Mouse (Mus musculus) MEL (cell line): ENCODE measurements at regions not wholly inside any gene's neighbourhood (a gene's known extent, or its start where the extent isn't known, plus 50 kb on each side); places are given as distances from the start of the nearest gene placed in this dataset.

Experiments used
- DNase-seq: peaks from one replicate; pipeline ENCODE4 v3.0.0; 2011; ENCODE audit warnings: low read depth, low spot score
- H3K27ac ChIP-seq: 2 replicates; pipeline ENCODE4 v1.5.1; 2012; ENCODE audit warnings: low read depth, mild to moderate bottlenecking, control low read depth, low read length, moderate library complexity; ENCODE audit not compliant: control insufficient read depth
- H3K27me3 ChIP-seq, 2 experiments: fragments of 150-350 bp in 1 of 2; sonication (generic) in 1 of 2; 2 replicates each; pipeline ENCODE4 v1.6.1; 2012; ENCODE audit warnings: low read length in 2 of 2, mild to moderate bottlenecking in 2 of 2, improper control_type of control experiment in 1 of 2, moderate library complexity in 1 of 2; ENCODE audit not compliant: insufficient read depth in 2 of 2, control insufficient read depth in 1 of 2
- H3K36me3 ChIP-seq, 2 experiments: 2 replicates each; pipeline ENCODE4 v1.6.1; 2012 to 2014; ENCODE audit warnings: low read length in 2 of 2, improper control_type of control experiment in 1 of 2, inconsistent platforms in 1 of 2, mild to moderate bottlenecking in 1 of 2; ENCODE audit not compliant: insufficient read depth in 2 of 2, control insufficient read depth in 1 of 2
- H3K4me1 ChIP-seq, 2 experiments: fragments of 150-350 bp in 1 of 2; sonication (generic) in 1 of 2; 2 replicates each; pipeline ENCODE4 v1.6.1; 2012; ENCODE audit warnings: low read length in 2 of 2, improper control_type of control experiment in 1 of 2, mild to moderate bottlenecking in 1 of 2; ENCODE audit not compliant: insufficient read depth in 2 of 2, control insufficient read depth in 1 of 2
- H3K4me3 ChIP-seq, 2 experiments: fragments of 150-350 bp in 1 of 2; sonication (generic) in 1 of 2; 2 replicates each; pipeline ENCODE4 v1.5.1; 2012; ENCODE audit warnings: low read depth in 2 of 2, low read length in 2 of 2, mild to moderate bottlenecking in 2 of 2, moderate library complexity in 2 of 2, control low read depth in 1 of 2, improper control_type of control experiment in 1 of 2; ENCODE audit not compliant: control insufficient read depth in 1 of 2, insufficient read depth in 1 of 2
- H3K79me2 ChIP-seq: 2 replicates; pipeline ENCODE4 v1.6.1; 2012; ENCODE audit warnings: mild to moderate bottlenecking, low read length, moderate library complexity; ENCODE audit not compliant: control insufficient read depth, poor library complexity, insufficient read depth
- H3K9ac ChIP-seq: 2 replicates; pipeline ENCODE4 v1.6.1; 2012; ENCODE audit warnings: low read depth, mild to moderate bottlenecking, control low read depth, low read length, moderate library complexity; ENCODE audit not compliant: control insufficient read depth, poor library complexity, severe bottlenecking
- H3K9me3 ChIP-seq: fragments of 150-350 bp; sonication (generic); replicated peaks from 2 replicates; pipeline ENCODE4 v1.6.1; 2012; ENCODE audit warnings: mild to moderate bottlenecking, low read length, improper control_type of control experiment, moderate library complexity; ENCODE audit not compliant: insufficient read depth
- BHLHE40 ChIP-seq: IDR thresholded peaks from 2 replicates; pipeline ENCODE4 v1.6.1; 2012; ENCODE audit warnings: low read depth, mild to moderate bottlenecking, inconsistent platforms, low read length, improper control_type of control experiment, borderline replicate concordance
- CHD2 ChIP-seq: IDR thresholded peaks from 2 replicates; pipeline ENCODE4 v1.6.1; 2011; ENCODE audit warnings: low read length, improper control_type of control experiment
- CTCF ChIP-seq, 3 experiments: IDR thresholded peaks in 2 of 3; conservative IDR thresholded peaks in 1 of 3; 2 replicates each; pipeline ENCODE4 v1.5.1; 2011 to 2012; ENCODE audit warnings: low read length in 3 of 3, low read depth in 2 of 3, mild to moderate bottlenecking in 2 of 3, improper control_type of control experiment in 1 of 3, inconsistent platforms in 1 of 3, mixed read lengths in 1 of 3, moderate library complexity in 1 of 3; ENCODE audit not compliant: control insufficient read depth in 1 of 3, insufficient read depth in 1 of 3, poor library complexity in 1 of 3, severe bottlenecking in 1 of 3
- ETS1 ChIP-seq: IDR thresholded peaks from 2 replicates; pipeline ENCODE4 v1.6.1; 2012; ENCODE audit warnings: low read depth, mild to moderate bottlenecking, inconsistent platforms, low read length, improper control_type of control experiment, moderate library complexity
- GABPA ChIP-seq: IDR thresholded peaks from 2 replicates; pipeline ENCODE4 v1.6.1; 2012; ENCODE audit warnings: low read depth, mild to moderate bottlenecking, inconsistent platforms, low read length, improper control_type of control experiment, moderate library complexity
- KAT2A ChIP-seq: conservative IDR thresholded peaks from 2 replicates; pipeline ENCODE4 v1.6.1; 2012; ENCODE audit warnings: low read depth, low read length, improper control_type of control experiment, inconsistent platforms
- MAFK ChIP-seq: IDR thresholded peaks from 2 replicates; pipeline ENCODE4 v1.6.1; 2011; ENCODE audit warnings: low read depth, mild to moderate bottlenecking, low read length, improper control_type of control experiment, borderline replicate concordance
- MYB ChIP-seq: IDR thresholded peaks from 2 replicates; pipeline ENCODE4 v1.6.1; 2011; ENCODE audit warnings: mild to moderate bottlenecking, low read depth, low read length, improper control_type of control experiment
- MYC ChIP-seq: IDR thresholded peaks from 2 replicates; pipeline ENCODE4 v1.6.1; 2011; ENCODE audit warnings: low read depth, mild to moderate bottlenecking, low read length, improper control_type of control experiment, moderate library complexity
- POLR2A ChIP-seq, 2 experiments: IDR thresholded peaks; 2 replicates each; pipeline ENCODE4 v1.6.1; 2011 to 2012; ENCODE audit warnings: low read length in 2 of 2, mild to moderate bottlenecking in 2 of 2, control low read depth in 1 of 2, improper control_type of control experiment in 1 of 2, low read depth in 1 of 2, moderate library complexity in 1 of 2; ENCODE audit not compliant: control insufficient read depth in 1 of 2, insufficient read depth in 1 of 2, poor library complexity in 1 of 2
- RAD21 ChIP-seq: IDR thresholded peaks from 2 replicates; pipeline ENCODE4 v1.6.1; 2011; ENCODE audit warnings: mild to moderate bottlenecking, low read depth, low read length, improper control_type of control experiment
- TAL1 ChIP-seq: IDR thresholded peaks from 2 replicates; pipeline ENCODE4 v1.6.1; 2012; ENCODE audit warnings: mild to moderate bottlenecking, inconsistent platforms, low read length, moderate library complexity, mixed read lengths
- TBP ChIP-seq: IDR thresholded peaks from 2 replicates; pipeline ENCODE4 v1.8.0; 2011; ENCODE audit warnings: low read depth, low read length, improper control_type of control experiment
- TCF12 ChIP-seq: IDR thresholded peaks from 2 replicates; pipeline ENCODE4 v1.6.1; 2014; ENCODE audit warnings: low read depth, mild to moderate bottlenecking, inconsistent platforms, low read length, improper control_type of control experiment, moderate library complexity
- USF2 ChIP-seq, 2 experiments: IDR thresholded peaks; 2 replicates each; pipeline ENCODE4 v1.6.1; 2011 to 2012; ENCODE audit warnings: improper control_type of control experiment in 2 of 2, low read length in 2 of 2, borderline replicate concordance in 1 of 2, inconsistent platforms in 1 of 2, low read depth in 1 of 2, mild to moderate bottlenecking in 1 of 2; ENCODE audit not compliant: insufficient read depth in 1 of 2
- ZC3H11A ChIP-seq: IDR thresholded peaks from 2 replicates; pipeline ENCODE4 v1.6.1; 2012; ENCODE audit warnings: low read depth, mild to moderate bottlenecking, inconsistent platforms, low read length, improper control_type of control experiment
- ZKSCAN1 ChIP-seq: IDR thresholded peaks from 2 replicates; pipeline ENCODE4 v1.6.1; 2012; ENCODE audit warnings: low read depth, mild to moderate bottlenecking, inconsistent platforms, low read length, improper control_type of control experiment, moderate library complexity
- ZMIZ1 ChIP-seq: IDR thresholded peaks from 2 replicates; pipeline ENCODE4 v1.6.1; 2012; ENCODE audit warnings: low read depth, mild to moderate bottlenecking, inconsistent platforms, low read length, improper control_type of control experiment, moderate library complexity

GRCm38 (mm10) chr10:103863909-103864308 lies 278.9 kb upstream of the Gm21293 start:
- no peak overlapping the region for H3K27ac ChIP-seq
- no peaks in the 10 kb centered on the region for H3K9me3 ChIP-seq
- no peak overlapping the region for H3K9ac ChIP-seq
- no peak overlapping the region for H3K4me3 ChIP-seq
- no peaks in the 10 kb centered on the region for H3K79me2 ChIP-seq
- H3K4me1 ChIP-seq = no peaks in the 10 kb centered on the region
- H3K27me3 ChIP-seq = no peaks in the 10 kb centered on the region
- H3K36me3 ChIP-seq = no peaks in the 10 kb centered on the region
- no peak for DNase-seq
- no peak for TF ChIP-seq GABPA
- no peak for TF ChIP-seq MYC
- no peak for TF ChIP-seq CTCF (IDR thresholded peaks at IDR 0.05 in 2 of 3, conservative IDR thresholded peaks at IDR 0.05 in 1 of 3; ENCODE audit: control insufficient read depth in 1 of 3, insufficient read depth in 1 of 3, low read depth in 2 of 3, low read length in 3 of 3, poor library complexity in 1 of 3, severe bottlenecking in 1 of 3)
- no peak for TF ChIP-seq RAD21
- no peak for TF ChIP-seq BHLHE40
- TF ChIP-seq CHD2 = no peak
- no peak for TF ChIP-seq ZKSCAN1
- TF ChIP-seq ZC3H11A = no peak
- no peak for TF ChIP-seq KAT2A

- H3K4me3 ChIP-seq = no peak overlapping the region
- no peak overlapping the region for H3K27ac ChIP-seq
- H3K9ac ChIP-seq = no peak overlapping the region
- DNase-seq = no peak
- no peaks in the 10 kb centered on the region for H3K27me3 ChIP-seq
- H3K9me3 ChIP-seq = no peaks in the 10 kb centered on the region
- no peaks in the 10 kb centered on the region for H3K4me1 ChIP-seq
- no peak for TF ChIP-seq MYB
- TF ChIP-seq TCF12 = no peak
- no peak for TF ChIP-seq ZC3H11A
- no peak for TF ChIP-seq TAL1
- TF ChIP-seq ETS1 = no peak
- TF ChIP-seq MAFK = no peak
- no peak for TF ChIP-seq TBP
- no peak for TF ChIP-seq KAT2A
- no peak for TF ChIP-seq POLR2A (IDR thresholded peaks at IDR 0.05; ENCODE audit: control insufficient read depth in 1 of 2, insufficient read depth in 1 of 2, low read depth in 1 of 2, low read length in 2 of 2, poor library complexity in 1 of 2)
- no peak for TF ChIP-seq USF2 (IDR thresholded peaks at IDR 0.05; ENCODE audit: borderline replicate concordance in 1 of 2, insufficient read depth in 1 of 2, low read depth in 1 of 2, low read length in 2 of 2)
- no peak for TF ChIP-seq RAD21
- no peak for TF ChIP-seq ZMIZ1
- H3K79me2 ChIP-seq = no peaks in the 10 kb centered on the region
- no peaks in the 10 kb centered on the region for H3K36me3 ChIP-seq
Measured at GRCm38 (mm10) chr10:103910098-103910497, 232.7 kb upstream of the Gm21293 start.
